Mouse (Mus musculus) lung, adult 2 months (tissue): Measurements from ENCODE around the gene Myo1g. TPM values are rescaled to one million over a fixed set of nuclear protein-coding genes. Genes with fewer than 3 reads are reported as not detected.

Source experiments
- DNase-seq: peaks from one replicate; pipeline ENCODE4 v3.0.0; 2022
- H3K4me1 ChIP-seq: fragments of 200-500 bp; 2 replicates; pipeline ENCODE4 v1.6.1; 2011; ENCODE audit warnings: low read length; ENCODE audit not compliant: control insufficient read depth, insufficient read depth
- H3K4me3 ChIP-seq: fragments of 200-500 bp; replicated peaks from 2 replicates; pipeline ENCODE3; 2011; ENCODE audit warnings: low read depth, mild to moderate bottlenecking, control low read depth, low read length; ENCODE audit errors: extremely low read depth
- CTCF ChIP-seq: fragments of 200-500 bp; IDR thresholded peaks from 2 replicates; pipeline ENCODE4 v1.5.1; 2011; ENCODE audit warnings: mild to moderate bottlenecking, low read length, control low read depth; ENCODE audit not compliant: insufficient read depth
- POLR2A ChIP-seq: fragments of 200-500 bp; IDR thresholded peaks from 2 replicates; pipeline ENCODE4 v1.6.1; 2011; ENCODE audit warnings: low read depth, mild to moderate bottlenecking, control low read depth, low read length, borderline replicate concordance; ENCODE audit errors: extremely low read depth
- WGBS: fragments of 180-500 bp; shearing (Covaris S2); methylation state at CpG from one replicate; pipeline ENCODE4 v1.1.7; 2018; 5-methylcytosine and 5-hydroxymethylcytosine counted together
- polyA plus RNA-seq: library from polyadenylated mRNA; depleted of rRNA; stranded (reverse); fragments of >200 nt; gene quantifications from 2 replicates; pipeline ENCODE4 v1.2.3, GENCODE M21; 2012

Gene Myo1g
- polyA plus RNA-seq, 1 experiment = 52.3 TPM

DNA sequence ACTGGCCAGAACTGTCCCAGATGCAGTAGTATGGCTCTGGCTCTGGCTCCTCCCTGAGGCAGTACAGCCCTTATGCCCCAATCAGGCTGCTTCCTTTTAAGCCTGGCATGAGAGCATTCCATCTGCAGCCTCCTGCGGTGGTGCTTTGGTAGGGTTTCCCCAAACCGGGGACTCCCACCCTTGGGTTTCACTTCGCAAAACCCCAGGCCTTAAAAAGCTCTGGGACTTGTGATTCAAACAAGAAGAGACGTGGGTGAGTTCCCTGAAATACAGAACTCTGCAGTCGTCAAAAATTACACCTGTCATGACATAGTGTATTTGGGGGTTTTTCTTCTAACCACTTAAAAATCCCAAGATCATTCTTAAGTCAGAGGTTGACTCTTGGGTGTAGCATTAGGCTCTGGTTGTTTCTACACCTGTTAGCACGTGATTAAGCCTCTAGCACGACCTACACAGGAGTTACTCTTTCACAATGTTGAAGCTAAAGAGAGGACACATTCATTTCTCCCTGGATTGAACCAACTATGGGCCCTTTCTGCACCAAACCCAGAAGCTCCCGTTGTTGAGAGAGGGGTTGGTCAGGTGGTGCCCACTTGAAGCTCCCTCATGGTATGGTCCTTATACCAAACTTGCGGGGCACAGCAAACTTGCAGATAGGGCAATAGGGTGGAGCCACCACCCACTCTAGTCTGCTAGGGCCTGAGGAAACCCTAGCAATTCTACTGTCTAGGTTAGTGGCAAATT is 2.2 kb upstream of the Myo1g start:
- no peaks in the 10 kb centered on the region for H3K4me1 ChIP-seq
- 64% methylated on average over 9 of the region's 9 CpGs for WGBS
- DNase-seq = no peak
- no peak overlapping the region for H3K4me3 ChIP-seq
- TF ChIP-seq POLR2A (no peak), CTCF (no peak)

DNA sequence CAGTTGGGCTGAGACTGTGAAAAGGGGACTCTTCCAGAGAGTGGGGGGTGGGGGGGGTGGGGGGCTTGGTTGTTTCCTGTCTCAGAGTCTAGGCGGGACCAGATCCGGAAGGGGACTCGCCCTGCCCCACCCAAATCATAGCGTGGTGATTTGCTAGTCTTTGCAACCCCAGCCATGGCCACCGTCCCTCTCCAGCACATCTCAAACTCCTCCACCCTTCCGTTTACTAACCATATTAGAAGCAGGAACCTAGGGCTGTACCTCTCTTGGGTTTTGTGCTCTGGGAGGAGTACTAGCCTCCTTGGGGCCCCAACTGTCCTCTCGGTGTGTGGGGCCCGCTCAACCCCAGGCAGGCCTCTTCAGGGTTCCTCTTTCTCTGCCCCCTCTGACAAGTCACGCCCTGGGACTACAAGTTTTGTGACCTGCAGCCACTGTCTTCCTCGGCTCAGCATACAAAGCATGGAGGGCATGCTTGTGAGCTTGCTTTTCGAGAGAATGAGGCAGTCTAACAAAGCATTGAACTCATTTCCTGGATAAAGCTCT is 1.2 kb downstream of the Myo1g start:
- TF ChIP-seq CTCF (no peak), POLR2A (no peak)
- peak overlapping the region; percentile 26 for H3K4me3 ChIP-seq

DNA sequence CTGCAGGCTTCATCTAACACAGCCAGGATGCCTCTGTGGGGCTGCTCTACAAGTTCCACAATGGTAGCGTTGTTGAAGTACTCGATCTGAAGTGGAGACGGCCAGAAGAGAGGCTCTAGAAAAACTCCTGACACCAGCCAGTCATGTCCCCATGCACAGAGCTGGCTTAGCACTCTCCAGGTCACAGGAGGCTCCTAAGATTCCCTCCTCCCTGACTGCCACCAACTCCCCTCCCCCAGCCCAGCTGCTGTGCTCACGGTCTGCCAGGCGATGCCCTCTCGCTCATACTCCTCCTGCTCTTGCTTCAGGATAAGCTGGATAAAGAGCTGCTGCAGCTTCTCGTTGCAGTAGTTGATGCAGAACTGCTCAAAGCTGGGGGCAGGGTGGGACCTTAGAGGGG is 5.9 kb downstream of the Myo1g start:
- no peak overlapping the region for H3K4me3 ChIP-seq
- no peaks in the 10 kb centered on the region for H3K4me1 ChIP-seq
- no peak for DNase-seq
- no peak for TF ChIP-seq CTCF
- no peak for TF ChIP-seq POLR2A
- 42% methylated on average over 7 of the region's 7 CpGs for WGBS

More for the DNA sequence above, 1.2 kb downstream of the Myo1g start:
- WGBS = 51% methylated on average over 11 of the region's 11 CpGs
- DNase-seq = no peak
- H3K4me1 ChIP-seq = no peaks in the 10 kb centered on the region

DNA sequence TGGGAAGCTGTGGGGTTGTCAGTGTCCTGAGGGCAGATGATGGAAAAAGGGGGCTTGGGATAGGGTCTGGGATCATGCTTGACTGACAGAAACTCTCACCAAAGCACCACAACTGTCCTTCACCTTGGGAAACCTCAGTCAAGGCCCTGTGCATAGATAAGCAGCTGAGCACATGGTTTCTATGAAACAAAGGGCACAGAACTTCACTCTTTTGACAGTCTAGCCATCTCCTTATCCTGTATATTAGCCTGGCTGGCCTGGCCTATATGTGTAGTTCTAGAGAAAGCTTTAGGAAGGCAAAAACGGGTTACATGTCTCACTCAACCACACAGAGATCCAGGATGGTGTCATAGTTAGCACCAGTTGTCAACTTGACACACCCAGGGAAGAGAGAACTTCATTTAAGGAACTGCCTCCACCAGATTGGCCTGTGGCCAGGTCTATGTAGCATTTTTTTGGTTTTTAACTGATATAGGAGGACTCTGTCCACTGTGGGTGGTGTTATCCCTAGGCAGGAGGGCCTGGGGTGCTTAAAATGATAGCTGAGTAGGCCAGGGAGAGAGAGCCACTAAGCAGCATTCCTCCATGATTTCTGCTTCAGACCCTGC is 12.4 kb downstream of the Myo1g start:
- TF ChIP-seq CTCF (no peak), POLR2A (no peak)
- DNase-seq = no peak
- Histone ChIP-seq H3K4me1 (no peaks in the 10 kb centered on the region), H3K4me3 (no peak overlapping the region)
- 48% methylated on average over 1 of the region's 1 CpGs for WGBS

DNA sequence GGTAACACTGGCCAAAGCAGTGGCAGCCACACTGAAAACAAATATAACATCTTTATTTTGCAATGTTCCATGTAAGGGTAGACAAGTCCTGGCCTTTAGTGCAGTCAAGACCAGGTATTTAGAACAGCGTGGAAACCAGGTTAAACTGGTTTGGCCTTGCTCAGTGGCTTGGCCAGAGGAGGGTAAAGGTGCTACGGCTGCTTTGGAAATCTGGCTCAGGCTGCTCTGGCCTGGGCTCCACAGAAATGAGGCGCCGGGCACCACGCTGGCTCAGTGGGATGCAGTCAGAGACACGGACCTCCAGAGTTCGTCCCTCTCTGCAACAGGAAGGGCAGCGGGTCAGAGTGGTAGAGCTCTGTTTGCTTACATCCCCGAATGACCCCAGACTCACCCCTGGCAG is 14.2 kb downstream of the Myo1g start:
- TF ChIP-seq CTCF (no peak), POLR2A (no peak)

DNA sequence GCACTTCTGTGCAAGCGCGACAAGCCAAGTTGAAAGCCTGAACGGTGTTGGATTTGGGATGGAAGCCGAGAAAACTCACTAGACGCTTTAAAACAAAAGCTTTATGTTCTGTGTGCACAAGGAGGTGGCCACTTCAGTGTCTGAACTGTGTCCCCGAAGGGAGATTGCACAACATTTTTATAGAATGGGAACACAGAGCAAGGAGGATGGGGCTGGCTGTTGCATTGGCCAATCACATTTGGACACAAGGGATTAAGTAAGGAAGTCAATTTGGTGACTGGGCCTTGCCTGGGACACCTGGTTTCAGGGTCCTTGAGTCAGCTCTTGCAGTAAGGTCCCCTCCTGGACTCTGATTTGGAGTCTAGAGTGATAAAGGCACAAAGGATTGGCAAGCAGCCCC is 16.1 kb downstream of the Myo1g start:
- TF ChIP-seq CTCF (no peak), POLR2A (no peak)
- no peak for DNase-seq
- WGBS = 55% methylated on average over 6 of the region's 6 CpGs

More for the DNA sequence above, 14.2 kb downstream of the Myo1g start:
- WGBS = 59% methylated on average over 9 of the region's 9 CpGs
- Histone ChIP-seq H3K4me1 (no peaks in the 10 kb centered on the region), H3K4me3 (no peak overlapping the region)
- DNase-seq = no peak

DNA sequence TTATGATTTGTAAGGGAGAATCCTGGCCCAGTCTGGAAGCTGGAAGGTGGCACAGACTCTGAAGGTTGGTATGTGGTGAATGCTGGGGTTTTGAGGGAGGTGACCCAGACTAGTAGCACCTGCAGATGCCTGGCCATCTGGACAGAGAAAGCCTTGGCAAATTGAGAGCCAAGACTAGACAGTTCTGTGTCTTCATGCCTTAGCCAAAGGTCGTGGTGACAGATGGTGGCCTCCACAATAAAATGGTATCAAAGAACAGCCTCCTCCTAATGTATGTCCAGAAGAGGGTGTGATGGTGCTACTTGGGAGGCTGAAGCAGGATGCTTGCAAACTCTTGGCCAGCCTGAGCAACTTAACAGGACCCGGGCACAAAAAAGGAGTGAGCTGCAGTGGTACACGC is 16.5 kb downstream of the Myo1g start:
- Histone ChIP-seq H3K4me1 (no peaks in the 10 kb centered on the region), H3K4me3 (no peak overlapping the region)
- WGBS = 63% methylated on average over 3 of the region's 3 CpGs
- TF ChIP-seq CTCF (no peak), POLR2A (no peak)
- no peak for DNase-seq

More for the DNA sequence above, 16.1 kb downstream of the Myo1g start:
- Histone ChIP-seq H3K4me3 (no peak overlapping the region), H3K4me1 (no peaks in the 10 kb centered on the region)

DNA sequence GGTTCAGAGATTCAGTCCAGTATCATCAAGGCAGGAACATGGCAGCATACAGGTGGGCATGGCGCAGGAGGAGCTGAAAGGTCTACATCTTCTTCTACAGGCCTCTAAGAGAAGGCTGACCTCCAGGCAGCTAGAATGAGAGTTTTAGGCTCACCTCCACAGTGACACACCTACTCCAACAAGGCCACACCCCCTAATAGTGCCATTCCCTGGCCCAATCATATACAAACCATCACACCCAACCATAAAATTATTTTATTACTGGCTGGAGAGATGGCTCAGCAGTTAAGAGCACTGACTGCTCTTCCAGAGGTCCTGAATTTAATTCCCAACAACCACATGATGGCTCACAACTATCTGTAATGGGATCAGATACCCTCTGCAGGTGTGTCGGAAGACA is 18.3 kb downstream of the Myo1g start:
- no peaks in the 10 kb centered on the region for H3K4me1 ChIP-seq
- WGBS = 96% methylated on average over 2 of the region's 2 CpGs

DNA sequence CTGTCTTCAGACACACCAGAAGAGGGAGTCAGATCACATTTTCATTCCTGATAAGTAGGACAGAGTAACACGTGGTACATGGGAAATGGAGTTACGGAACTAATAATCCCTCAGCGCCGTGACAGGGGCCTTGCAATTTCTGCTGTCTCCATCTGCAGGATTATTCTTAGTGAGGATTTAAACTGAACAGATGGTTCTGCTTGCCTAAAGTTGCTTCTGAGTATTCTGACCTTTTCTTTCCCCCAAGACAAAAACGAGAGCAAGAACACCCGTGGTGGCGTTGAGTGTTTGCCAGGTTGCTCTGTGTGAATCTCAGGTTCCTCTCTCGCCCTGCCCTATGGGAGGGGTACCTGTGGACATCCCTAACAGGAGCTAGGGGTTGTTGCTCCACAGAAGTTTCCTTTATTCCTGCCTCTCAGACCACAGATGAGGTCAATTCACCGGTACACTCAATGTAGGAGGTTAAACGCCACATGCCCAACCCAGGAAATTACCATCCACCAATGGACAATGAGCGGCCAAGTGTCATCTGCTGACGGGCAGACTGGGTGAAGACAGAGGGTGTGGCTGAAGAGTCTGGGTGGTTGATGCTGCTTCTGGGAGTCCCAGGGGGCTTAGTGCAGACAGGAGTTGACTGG is 23.3 kb downstream of the Myo1g start:
- H3K4me3 ChIP-seq = no peak overlapping the region
- no peak for DNase-seq
- whole genome bisulfite sequencing = 72% methylated on average over 12 of the region's 12 CpGs
- H3K4me1 ChIP-seq = no peaks in the 10 kb centered on the region
- no peak for TF ChIP-seq CTCF
- TF ChIP-seq POLR2A = no peak

More for the DNA sequence above, 18.3 kb downstream of the Myo1g start:
- DNase-seq = no peak
- H3K4me3 ChIP-seq = no peak overlapping the region
- TF ChIP-seq POLR2A (no peak), CTCF (no peak)
